Mouse (Mus musculus): ENCODE results near the gene Cept1. TPM values are rescaled to one million over a fixed set of nuclear protein-coding genes. Genes with fewer than 3 reads are reported as not detected.

Cept1 gene
- polyA plus RNA-seq, 1 experiment from 2014 or later: 47.7 TPM

- ATAC-seq (replicated peaks): no peak
- H3K4me2 ChIP-seq: no peak overlapping the region
- no peaks in the 10 kb centered on the region for H3K9me3 ChIP-seq
- no peaks in the 10 kb centered on the region for H3K27me3 ChIP-seq (replicated peaks)
- no peaks in the 10 kb centered on the region for H3K4me1 ChIP-seq
- H3K36me3 ChIP-seq (replicated peaks): no peaks in the 10 kb centered on the region
- H3K27ac ChIP-seq: no peak overlapping the region
- no peak overlapping the region for H3K9ac ChIP-seq
- H3K4me3 ChIP-seq: no peak overlapping the region
- WGBS: 83% methylated on average over 1 of the region's 1 CpGs
Measured at GRCm38 (mm10) chr3:106492723-106493122, 54.9 kb downstream of the Cept1 start.

GRCm38 (mm10) chr3:106490239-106490638, 57.4 kb downstream of the Cept1 start:
- Histone ChIP-seq H3K4me1 (no peaks in the 10 kb centered on the region), H3K9ac (no peak overlapping the region), H3K9me3 (no peaks in the 10 kb centered on the region), H3K36me3 (replicated peaks) (no peaks in the 10 kb centered on the region), H3K4me3 (no peak overlapping the region), H3K27me3 (replicated peaks) (no peaks in the 10 kb centered on the region), H3K4me2 (no peak overlapping the region), H3K27ac (no peak overlapping the region)
- WGBS: 91% methylated on average over 4 of the region's 4 CpGs
- ATAC-seq (replicated peaks): no peak

GRCm38 (mm10) chr3:106487551-106487950, 60.1 kb downstream of the Cept1 start:
- Histone ChIP-seq H3K9ac (no peak overlapping the region), H3K4me3 (no peak overlapping the region), H3K4me2 (no peak overlapping the region), H3K4me1 (peaks cover 5% of the 10 kb centered on the region; the same call in 1 of the 2 replicates), H3K27me3 (replicated peaks) (0 out of 2 replicates have a peak, but pooled peaks cover under 1% of the 10 kb centered on the region), H3K9me3 (no peaks in the 10 kb centered on the region), H3K27ac (no peak overlapping the region), H3K36me3 (replicated peaks) (no peaks in the 10 kb centered on the region)
- WGBS: 69% methylated on average over 2 of the region's 2 CpGs
- ATAC-seq (replicated peaks): no peak

- Histone ChIP-seq H3K4me3 (no peak overlapping the region), H3K27ac (no peak overlapping the region), H3K36me3 (replicated peaks) (no peaks in the 10 kb centered on the region), H3K27me3 (replicated peaks) (peaks cover 11% of the 10 kb centered on the region), H3K9me3 (no peaks in the 10 kb centered on the region), H3K9ac (no peak overlapping the region), H3K4me1 (peaks cover 9% of the 10 kb centered on the region; the same call in 1 of the 2 replicates), H3K4me2 (no peak overlapping the region)
- WGBS: 72% methylated on average over 5 of the region's 5 CpGs
- no peak for ATAC-seq (replicated peaks)
Measured at GRCm38 (mm10) chr3:106485810-106486209, 61.8 kb downstream of the Cept1 start.

GRCm38 (mm10) chr3:106484861-106485260, 62.7 kb downstream of the Cept1 start:
- peaks cover 9% of the 10 kb centered on the region; the same call in 1 of the 2 replicates for H3K4me1 ChIP-seq
- H3K9me3 ChIP-seq: no peaks in the 10 kb centered on the region
- no peak overlapping the region for H3K4me3 ChIP-seq
- no peak overlapping the region for H3K4me2 ChIP-seq
- H3K27me3 ChIP-seq (replicated peaks): peaks cover 11% of the 10 kb centered on the region
- no peak for ATAC-seq (replicated peaks)
- H3K9ac ChIP-seq: no peak overlapping the region
- no peaks in the 10 kb centered on the region for H3K36me3 ChIP-seq (replicated peaks)
- no peak overlapping the region for H3K27ac ChIP-seq
- 85% methylated on average over 3 of the region's 3 CpGs for WGBS

- Histone ChIP-seq H3K9me3 (no peaks in the 10 kb centered on the region), H3K4me1 (peaks cover 9% of the 10 kb centered on the region; the same call in 1 of the 2 replicates), H3K36me3 (replicated peaks) (no peaks in the 10 kb centered on the region), H3K27ac (no peak overlapping the region), H3K9ac (no peak overlapping the region), H3K27me3 (replicated peaks) (peaks cover 11% of the 10 kb centered on the region), H3K4me3 (no peak overlapping the region), H3K4me2 (no peak overlapping the region)
- 80% methylated on average over 4 of the region's 4 CpGs for WGBS
- no peak for ATAC-seq (replicated peaks)
Measured at GRCm38 (mm10) chr3:106483796-106484405, 63.7 kb downstream of the Cept1 start.

GRCm38 (mm10) chr3:106483297-106483696, 64.3 kb downstream of the Cept1 start:
- H3K27me3 ChIP-seq (replicated peaks): peaks cover 11% of the 10 kb centered on the region
- WGBS: 81% methylated on average over 7 of the region's 7 CpGs
- no peak overlapping the region for H3K27ac ChIP-seq
- no peak overlapping the region for H3K9ac ChIP-seq
- H3K36me3 ChIP-seq (replicated peaks): no peaks in the 10 kb centered on the region
- ATAC-seq (replicated peaks): 0 out of 2 replicates have a peak, but pooled peaks have one; percentile 3
- H3K9me3 ChIP-seq: no peaks in the 10 kb centered on the region
- H3K4me2 ChIP-seq: no peak overlapping the region
- peaks cover 9% of the 10 kb centered on the region; the same call in 1 of the 2 replicates for H3K4me1 ChIP-seq
- H3K4me3 ChIP-seq: no peak overlapping the region

- peak; percentile 81 for ATAC-seq (replicated peaks)
- Histone ChIP-seq H3K36me3 (replicated peaks) (no peaks in the 10 kb centered on the region), H3K4me2 (peak within 1 kb of the TSS; percentile 91), H3K9me3 (no peaks in the 10 kb centered on the region), H3K4me3 (peak within 1 kb of the TSS; percentile 47), H3K4me1 (peaks cover 9% of the 10 kb centered on the region; the same call in 1 of the 2 replicates), H3K9ac (peak within 1 kb of the TSS; percentile 41), H3K27me3 (replicated peaks) (peaks cover 11% of the 10 kb centered on the region), H3K27ac (no peak within 1 kb of the TSS)
- WGBS: 1% methylated on average over 44 of the region's 44 CpGs
Measured at GRCm38 (mm10) chr3:106482281-106483081, 65.1 kb downstream of the Cept1 start, which contains the start of gene Dennd2d. Dennd2d (plus strand) TSS chr3:106482405.

- Histone ChIP-seq H3K4me1 (no peaks in the 10 kb centered on the region), H3K27ac (no peak overlapping the region), H3K4me3 (no peak overlapping the region), H3K27me3 (replicated peaks) (peaks cover 4% of the 10 kb centered on the region; the same call in 1 of the 2 replicates), H3K4me2 (no peak overlapping the region), H3K36me3 (replicated peaks) (no peaks in the 10 kb centered on the region), H3K9me3 (no peaks in the 10 kb centered on the region), H3K9ac (no peak overlapping the region)
- ATAC-seq (replicated peaks): no peak
- WGBS: 69% methylated on average over 1 of the region's 1 CpGs
Measured at GRCm38 (mm10) chr3:106476863-106477262, 70.7 kb downstream of the Cept1 start.

- no peak overlapping the region for H3K27ac ChIP-seq
- no peak overlapping the region for H3K9ac ChIP-seq
- no peak overlapping the region for H3K4me2 ChIP-seq
- H3K36me3 ChIP-seq (replicated peaks): no peaks in the 10 kb centered on the region
- H3K9me3 ChIP-seq: no peaks in the 10 kb centered on the region
- WGBS: 88% methylated on average over 4 of the region's 4 CpGs
- ATAC-seq (replicated peaks): no peak
- no peak overlapping the region for H3K4me3 ChIP-seq
- H3K4me1 ChIP-seq: no peaks in the 10 kb centered on the region
- H3K27me3 ChIP-seq (replicated peaks): no peaks in the 10 kb centered on the region
Measured at GRCm38 (mm10) chr3:106474210-106474609, 73.4 kb downstream of the Cept1 start.

GRCm38 (mm10) chr3:106464750-106465149, 82.9 kb downstream of the Cept1 start:
- no peak overlapping the region for H3K27ac ChIP-seq
- H3K4me1 ChIP-seq: no peaks in the 10 kb centered on the region
- no peak overlapping the region for H3K9ac ChIP-seq
- no peaks in the 10 kb centered on the region for H3K9me3 ChIP-seq
- no peaks in the 10 kb centered on the region for H3K27me3 ChIP-seq (replicated peaks)
- ATAC-seq (replicated peaks): no peak
- 88% methylated on average over 1 of the region's 1 CpGs for WGBS
- no peaks in the 10 kb centered on the region for H3K36me3 ChIP-seq (replicated peaks)
- no peak overlapping the region for H3K4me2 ChIP-seq
- no peak overlapping the region for H3K4me3 ChIP-seq

- no peak overlapping the region for H3K27ac ChIP-seq
- ATAC-seq (replicated peaks): no peak
- H3K4me1 ChIP-seq: no peaks in the 10 kb centered on the region
- WGBS: 72% methylated on average over 3 of the region's 3 CpGs
- no peak overlapping the region for H3K4me3 ChIP-seq
- no peak overlapping the region for H3K4me2 ChIP-seq
- H3K27me3 ChIP-seq (replicated peaks): no peaks in the 10 kb centered on the region
- H3K9me3 ChIP-seq: no peaks in the 10 kb centered on the region
- H3K36me3 ChIP-seq (replicated peaks): no peaks in the 10 kb centered on the region
- H3K9ac ChIP-seq: no peak overlapping the region
Measured at GRCm38 (mm10) chr3:106462493-106462892, 85.1 kb downstream of the Cept1 start.
